Mouse (Mus musculus) pancreas, adult 10 weeks (tissue): ENCODE measurements around the gene Psd. TPM values are rescaled to one million over a fixed set of nuclear protein-coding genes. Genes with fewer than 3 reads are reported as not detected.

Experiments
- polyA plus RNA-seq: library from polyadenylated mRNA; stranded (reverse); fragments of 350-450 nt; fragmentation: Illumina TruSeq; extraction: RNeasy Lipid Tissue Mini Kit (QIAGEN cat#74804); gene quantifications from one replicate; pipeline ENCODE4 v1.2.3, GENCODE M21; 2015; ENCODE audit warnings: low read depth, low replicate concordance; ENCODE audit not compliant: insufficient read depth

The Psd gene
- polyA plus RNA-seq = 4.3 TPM

GRCm38 (mm10) chr19:46326756-46327305 lies at the start of gene Psd:
Gene Psd (minus strand): TSS chr19:46327156.

GRCm38 (mm10) chr19:46350168-46350932 lies 23.4 kb upstream of the Psd start, which contains the start of gene 2310034G01Rik:
Gene 2310034G01Rik (minus strand): TSS chr19:46350302.

GRCm38 (mm10) chr19:46338331-46338936 lies 11.5 kb upstream of the Psd start, which contains the start of gene Cuedc2:
Gene Cuedc2 (minus strand): TSS chr19:46338702.

GRCm38 (mm10) chr19:46328081-46329030 lies 1.4 kb upstream of the Psd start, which contains the start of gene Fbxl15:
Gene Fbxl15 (plus strand): TSS chr19:46328184.

DNA sequence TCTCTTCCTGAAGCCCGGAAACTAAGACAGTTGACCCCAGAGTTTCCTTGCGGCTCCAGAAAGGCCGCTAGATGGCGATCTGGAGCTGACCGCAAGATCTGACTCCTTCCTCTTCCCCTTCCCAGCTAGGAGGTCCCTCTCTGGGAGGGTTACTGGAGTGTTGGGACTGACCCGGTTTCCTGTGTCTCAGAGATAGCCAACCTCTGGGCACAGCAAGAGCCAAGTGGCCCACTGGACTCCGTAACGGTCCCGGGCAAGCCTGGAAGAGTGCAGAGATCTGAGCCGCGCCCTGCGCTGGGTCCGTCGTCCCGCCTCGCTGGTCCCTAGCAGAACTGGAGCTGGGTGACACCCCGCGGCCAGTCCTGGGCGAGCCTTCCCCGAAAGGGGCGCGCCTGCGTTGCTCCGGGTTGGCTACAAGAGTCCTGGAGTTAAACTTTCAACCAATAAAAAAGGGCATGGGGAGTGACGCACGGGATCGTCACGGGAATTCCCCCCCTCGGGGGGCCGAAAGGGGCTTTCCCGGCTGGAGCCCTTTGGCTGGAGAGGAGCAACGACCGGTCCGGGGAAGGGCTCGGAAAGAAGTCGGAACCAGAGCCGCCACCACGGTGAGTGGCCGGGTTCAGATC lies 22.6 kb downstream of the Psd start, which contains the start of gene Nfkb2:
Gene Nfkb2, plus strand, starts transcription at position 105 of the 626 bp plus-strand sequence.

Other genes with a start within 250 kb of the Psd start
- gene Elovl3, start 195.3 kb downstream of the Psd start, polyA plus RNA-seq = not detected
- gene Pitx3, start 178.8 kb downstream of the Psd start, polyA plus RNA-seq = not detected
- 25.3 TPM for gene Gbf1, start 174.6 kb downstream of the Psd start, polyA plus RNA-seq
- 4.4 TPM for gene Nfkb2, start 22.8 kb downstream of the Psd start, polyA plus RNA-seq
- gene Fbxl15, start 1.0 kb upstream of the Psd start, polyA plus RNA-seq = 1.1 TPM
- gene Cuedc2, start 11.5 kb upstream of the Psd start, polyA plus RNA-seq = 20.4 TPM
- gene Mfsd13a, start 14.0 kb upstream of the Psd start, polyA plus RNA-seq = 2.8 TPM
- 1.2 TPM for gene 2310034G01Rik, start 23.1 kb upstream of the Psd start, polyA plus RNA-seq
- gene Actr1a, start 68.6 kb upstream of the Psd start, polyA plus RNA-seq = 20.4 TPM
- gene Sufu, start 69.7 kb upstream of the Psd start, polyA plus RNA-seq = 1.9 TPM
- 6.7 TPM for gene Trim8, start 174.5 kb upstream of the Psd start, polyA plus RNA-seq
- gene Arl3, start 246.0 kb upstream of the Psd start, polyA plus RNA-seq = 38.3 TPM
- gene Sfxn2, start 246.2 kb upstream of the Psd start, polyA plus RNA-seq = 14.6 TPM